Comparison of ENCODE assay signal across 9 mouse cellular contexts in the genomic region with DNA sequence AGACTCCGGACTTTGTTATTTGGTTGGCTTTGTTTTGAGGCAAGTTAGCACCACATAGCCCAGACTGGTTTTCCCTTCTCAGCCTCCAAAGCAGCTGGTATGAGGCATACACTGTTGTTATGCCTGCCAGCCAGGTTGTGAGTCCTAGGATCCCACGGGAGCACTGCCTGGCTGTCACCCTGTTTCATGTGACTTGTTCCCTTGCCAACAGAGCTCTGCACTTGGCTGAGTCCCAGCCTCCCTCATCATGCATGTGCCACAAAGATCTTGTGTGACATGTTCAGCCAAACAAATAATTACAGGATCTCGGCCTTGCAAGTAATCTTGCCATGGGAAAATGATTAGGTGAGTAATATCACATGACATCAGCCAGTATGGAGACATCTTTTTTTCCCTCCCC. TPM values are rescaled to one million over a fixed set of nuclear protein-coding genes. Genes with fewer than 3 reads are reported as not detected.
A peak's percentile ranks its signal among the peaks of the same experiment; 100 is the strongest.
DNase-seq lines count a peak whose midpoint lies in the region; ATAC-seq lines count a peak whose summit lies in the region.
"Had no signal": no experiment of that assay in that cellular context is flagged by ENCODE, and none has a peak within 500 bp of the region (broad histone marks: within the 10 kb centered on the region; RNA-seq: fewer than 3 reads in every experiment).

No protein-coding gene starts in this region.

- ATAC-seq in cerebellum, adult (ENCODE audit: insufficient number of reproducible peaks, low FRiP score, low TSS enrichment): no peak
- no peak for ATAC-seq in CD4-positive, CD25-positive, alpha-beta regulatory T cell, adult 4 months
- ATAC-seq: midbrain, embryonic 15.5 days had no signal

- DNase-seq in cerebellum, adult 18-20 months: peak; percentile 15 to 16
- peak; percentile 50 to 78 for DNase-seq in layer of hippocampus, adult 18-20 months (ENCODE audit: low spot score in 2 of 2)
- no peak for DNase-seq in layer of hippocampus, postnatal 25 days (ENCODE audit: extremely low spot score in 1 of 2, low spot score in 1 of 2)
- DNase-seq in cerebellum, postnatal 14 days: peak; percentile 89 to 95
- peak; percentile 35 to 73 for DNase-seq in layer of hippocampus, postnatal 14 days (ENCODE audit: low spot score in 2 of 2)
- no peak for DNase-seq in natural killer cell, adult 2 months (ENCODE audit: low spot score in 2 of 2)

RNA-seq across cellular contexts. Expression of a gene that starts 38.4 kb away (rescaled TPM):
- total RNA-seq in layer of hippocampus, adult 18-20 months (2021): 10 to 100 TPM; 51.1 to 55.3 TPM
- 10 to 100 TPM; 40.6 to 45.7 TPM for total RNA-seq in layer of hippocampus, postnatal 25 days (2021)
- total RNA-seq in layer of hippocampus, postnatal 14 days (2021): 10 to 100 TPM; 37.9 to 39.7 TPM
- polyA plus RNA-seq in CD4-positive, CD25-positive, alpha-beta regulatory T cell, adult 4 months (2017; shearing (Covaris generic)): 10 to 100 TPM in 1 of 2 experiments, 1 to 10 TPM in 1; 8.2 to 13.2 TPM

Comparison
In these comparisons a context has a peak if more than half of its experiments do, and no peak if none do; other contexts are left out.
1. DNase-seq: peak in cerebellum, adult 18-20 months (2 of 2), layer of hippocampus, adult 18-20 months (2 of 2), cerebellum, postnatal 14 days (2 of 2) and layer of hippocampus, postnatal 14 days (2 of 2); none in layer of hippocampus, postnatal 25 days (0 of 2) and natural killer cell, adult 2 months (0 of 2).